Mouse (Mus musculus) olfactory bulb, adult 2 months (tissue): ENCODE results near the gene Parp6.

Experiments used
- CTCF ChIP-seq: fragments of 200-500 bp; IDR thresholded peaks from 2 replicates; pipeline ENCODE4 v1.5.1; 2012; ENCODE audit warnings: low read depth, mild to moderate bottlenecking, low read length, moderate library complexity; ENCODE audit not compliant: insufficient read depth
- POLR2A ChIP-seq: fragments of 200-500 bp; IDR thresholded peaks from 2 replicates; pipeline ENCODE4 v1.6.1; 2012; ENCODE audit warnings: mild to moderate bottlenecking, low read depth, low read length, moderate library complexity; ENCODE audit not compliant: insufficient read depth

DNA sequence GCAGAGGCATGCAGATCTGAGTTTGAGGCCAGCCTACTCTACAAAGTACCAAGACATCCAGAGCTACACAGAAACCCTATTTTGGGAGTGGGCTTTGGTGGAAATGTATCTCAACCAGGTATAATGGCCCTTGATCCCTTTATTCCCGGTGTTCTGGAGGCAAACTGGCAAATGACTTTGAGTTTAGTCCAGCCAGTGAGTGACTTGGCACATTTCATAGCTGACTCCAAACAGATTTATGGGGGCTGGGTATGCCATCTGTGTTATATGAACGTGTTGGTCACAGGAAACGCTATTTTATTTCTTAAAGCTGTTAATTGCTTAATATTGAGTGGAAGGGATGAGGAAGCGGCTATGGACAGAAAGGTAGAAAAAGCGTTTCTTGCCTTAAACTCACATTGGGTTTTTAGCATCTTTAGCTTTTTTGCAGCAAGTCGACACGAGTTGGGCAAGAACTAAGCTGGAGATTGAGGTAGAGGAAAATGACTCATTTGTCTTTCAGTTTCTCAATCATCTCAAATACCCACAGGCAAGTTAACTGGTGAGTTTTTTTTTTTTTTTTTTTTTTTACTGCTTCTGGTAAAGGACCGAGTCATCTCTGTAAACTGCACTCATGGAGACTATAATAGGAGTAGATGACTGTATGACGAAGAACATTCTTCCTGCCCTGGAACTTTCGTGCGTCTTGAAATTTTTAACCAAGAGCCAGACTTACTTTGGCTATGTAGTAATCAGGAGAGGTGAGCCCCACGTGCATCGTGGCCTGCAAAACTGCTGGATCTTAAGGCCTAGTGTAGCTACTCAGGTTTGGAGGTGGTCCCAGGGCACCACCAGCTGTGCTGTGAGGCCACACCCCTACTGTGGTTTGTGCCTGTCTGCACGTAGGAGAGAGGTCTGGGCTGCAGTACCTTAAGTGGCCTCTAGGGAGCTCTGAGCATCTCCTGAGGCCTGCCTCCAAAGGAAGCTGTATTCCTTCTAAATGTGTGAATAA lies 42.2 kb downstream of the Parp6 start:
- TF ChIP-seq POLR2A (no peak), CTCF (peak; percentile 39; the same call in 1 of the 2 replicates)
